Mouse (Mus musculus) MEL-GATA-1-ER (cell line): ENCODE results near the gene Pet117.
"Not testable (repeated sequence)": the region's sequence is repeated elsewhere in the genome, so short reads cannot be mapped to it uniquely, and the experiment has no call there.

Experiments
- DNase-seq: peaks from one replicate; pipeline ENCODE4 v3.0.0-alpha.2; 2012; ENCODE audit warnings: low read depth; ENCODE audit errors: extremely low read depth

Gene Pet117

GRCm38 (mm10) chr2:144368400-144369019 lies at the start of gene Pet117, which contains the start of gene Kat14:
Pet117 (plus strand) TSS chr2:144368996.
Kat14 (plus strand) TSS chr2:144368983.
- peak; percentile 92 for DNase-seq

GRCm38 (mm10) chr2:144324218-144324617 lies 44.6 kb upstream of the Pet117 start:
- no peak for DNase-seq

- no peak for DNase-seq
Observed at GRCm38 (mm10) chr2:144329451-144329850, 39.3 kb upstream of the Pet117 start.

- DNase-seq, result no peak
Observed at GRCm38 (mm10) chr2:144329937-144330336, 38.9 kb upstream of the Pet117 start.

- no peak for DNase-seq
Observed at GRCm38 (mm10) chr2:144330352-144330959, 38.3 kb upstream of the Pet117 start.

- no peak for DNase-seq
Observed at GRCm38 (mm10) chr2:144330960-144331371, 37.8 kb upstream of the Pet117 start.

GRCm38 (mm10) chr2:144331401-144332302 lies 37.1 kb upstream of the Pet117 start, which contains the start of gene Ovol2:
Ovol2 (minus strand) TSS chr2:144332146.
- DNase-seq, result no peak

- no peak for DNase-seq
Observed at GRCm38 (mm10) chr2:144332486-144332885, 36.3 kb upstream of the Pet117 start.

GRCm38 (mm10) chr2:144333138-144333842 lies 35.5 kb upstream of the Pet117 start:
- no peak for DNase-seq

GRCm38 (mm10) chr2:144337230-144337629 lies 31.6 kb upstream of the Pet117 start:
- no peak for DNase-seq

GRCm38 (mm10) chr2:144337701-144338100 lies 31.1 kb upstream of the Pet117 start:
- DNase-seq, result no peak

- not testable (repeated sequence) for DNase-seq
Observed at GRCm38 (mm10) chr2:144338149-144338548, 30.6 kb upstream of the Pet117 start.

- no peak for DNase-seq
Observed at GRCm38 (mm10) chr2:144343158-144343557, 25.6 kb upstream of the Pet117 start.

GRCm38 (mm10) chr2:144348525-144348924 lies 20.3 kb upstream of the Pet117 start:
- peak; percentile 30 for DNase-seq

GRCm38 (mm10) chr2:144352843-144353242 lies 16.0 kb upstream of the Pet117 start:
- DNase-seq, result no peak

- peak; percentile 33 for DNase-seq
Observed at GRCm38 (mm10) chr2:144369020-144369421, 225 bp downstream of the Pet117 start.

GRCm38 (mm10) chr2:144369511-144369910 lies 715 bp downstream of the Pet117 start:
- DNase-seq, result peak; percentile 32

- no peak for DNase-seq
Observed at GRCm38 (mm10) chr2:144371566-144371965, 2.8 kb downstream of the Pet117 start.

GRCm38 (mm10) chr2:144373063-144373462 lies 4.3 kb downstream of the Pet117 start:
- no peak for DNase-seq

GRCm38 (mm10) chr2:144375063-144375703 lies 6.4 kb downstream of the Pet117 start:
- no peak for DNase-seq

GRCm38 (mm10) chr2:144381293-144381692 lies 12.5 kb downstream of the Pet117 start:
- no peak for DNase-seq
